Mouse (Mus musculus): Measurements from ENCODE around the gene Hyal3.

DNA sequence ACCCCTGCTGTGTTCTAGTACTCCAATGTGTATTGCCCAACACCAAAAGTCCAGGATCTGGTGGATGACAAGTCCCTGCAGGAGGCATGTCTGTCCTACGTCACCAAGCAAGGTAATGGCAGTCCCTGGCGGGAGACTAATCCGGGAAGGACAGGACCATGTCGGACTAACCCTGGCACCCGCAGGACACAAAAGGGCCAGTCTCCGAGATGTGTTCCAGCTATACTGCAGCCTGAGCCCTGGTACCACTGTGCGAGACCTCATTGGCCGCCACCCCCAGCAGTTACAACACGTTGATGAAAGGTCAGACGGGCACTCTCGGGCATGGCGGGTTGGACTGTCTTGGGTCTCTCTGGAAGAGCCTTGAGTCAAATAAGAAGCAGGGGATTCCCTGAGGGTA is 35.9 kb upstream of the Hyal3 start:
- TF ChIP-seq CTCF (IDR thresholded peaks at IDR 0.05 in 2 of 3, conservative IDR thresholded peaks at IDR 0.05 in 1 of 3; ENCODE audit: control insufficient read depth in 1 of 3, insufficient read depth in 1 of 3, low read depth in 2 of 3, low read length in 3 of 3, poor library complexity in 1 of 3, severe bottlenecking in 1 of 3) (no peak), TAL1 (IDR thresholded peaks at IDR 0.05; ENCODE audit: low read length) (no peak)
